Mouse (Mus musculus) mature B cell (primary cell): ENCODE measurements around the gene Ehd3.
"Not testable (repeated sequence)": the region's sequence is repeated elsewhere in the genome, so short reads cannot be mapped to it uniquely, and the experiment has no call there.

ENCODE experiments used
- in situ Hi-C: fragments of 300-500 bp; cut with MboI; formaldehyde crosslinking; loops from 2 replicates; pipeline ENCODE4 v1.14.3; 2019

Gene Ehd3

GRCm38 (mm10) chr17:73826106-73826505 lies 22.2 kb downstream of the Ehd3 start:
- in situ Hi-C loops = no loop called here

- in situ Hi-C loops = no loop called here
These were observed 23.5 kb downstream of the Ehd3 start for GRCm38 (mm10) chr17:73827446-73827845.

- in situ Hi-C loops = no loop called here
These were observed 26.6 kb downstream of the Ehd3 start for GRCm38 (mm10) chr17:73830511-73830910.

- in situ Hi-C loops = no loop called here
These were observed 27.5 kb downstream of the Ehd3 start for GRCm38 (mm10) chr17:73831427-73831826.

GRCm38 (mm10) chr17:73832901-73833300 lies 29.0 kb downstream of the Ehd3 start:
- in situ Hi-C loops = no loop called here

- in situ Hi-C loops = no loop called here
These were observed 29.5 kb downstream of the Ehd3 start for GRCm38 (mm10) chr17:73833474-73833873.

GRCm38 (mm10) chr17:73836601-73837000 lies 32.7 kb downstream of the Ehd3 start:
- in situ Hi-C loops = no loop called here

GRCm38 (mm10) chr17:73837244-73837643 lies 33.3 kb downstream of the Ehd3 start:
- in situ Hi-C loops = no loop called here

GRCm38 (mm10) chr17:73839086-73839835 lies 35.3 kb downstream of the Ehd3 start:
- in situ Hi-C loops = no loop called here

GRCm38 (mm10) chr17:73839876-73840275 lies 35.9 kb downstream of the Ehd3 start:
- in situ Hi-C loops = not testable (repeated sequence)

- in situ Hi-C loops = no loop called here
These were observed 39.0 kb downstream of the Ehd3 start for GRCm38 (mm10) chr17:73842963-73843362.

- in situ Hi-C loops = no loop called here
These were observed 41.7 kb downstream of the Ehd3 start for GRCm38 (mm10) chr17:73845632-73846031.

- in situ Hi-C loops = no loop called here
These were observed 43.5 kb downstream of the Ehd3 start for GRCm38 (mm10) chr17:73847399-73847798.

- in situ Hi-C loops = no loop called here
These were observed 49.1 kb downstream of the Ehd3 start for GRCm38 (mm10) chr17:73853041-73853440.

GRCm38 (mm10) chr17:73853717-73854116 lies 49.8 kb downstream of the Ehd3 start:
- in situ Hi-C loops = no loop called here

- in situ Hi-C loops = no loop called here
These were observed 65.2 kb downstream of the Ehd3 start for GRCm38 (mm10) chr17:73869008-73869685.

- in situ Hi-C loops = no loop called here
These were observed 67.1 kb downstream of the Ehd3 start for GRCm38 (mm10) chr17:73870956-73871605.

- in situ Hi-C loops = loop anchor here (25.0 kb wide), 1 partner anchor 1013 kb away; no protein-coding TSS in a partner anchor
These were observed 71.3 kb downstream of the Ehd3 start for GRCm38 (mm10) chr17:73875268-73875667.

GRCm38 (mm10) chr17:73875674-73876073 lies 71.7 kb downstream of the Ehd3 start:
- in situ Hi-C loops = loop anchor here (25.0 kb wide), 1 partner anchor 1013 kb away; no protein-coding TSS in a partner anchor

- in situ Hi-C loops = loop anchor here (25.0 kb wide), 1 partner anchor 1017 kb away; no protein-coding TSS in a partner anchor
These were observed 75.5 kb downstream of the Ehd3 start for GRCm38 (mm10) chr17:73879262-73879916.

- in situ Hi-C loops = loop anchor here (5.0 to 25.0 kb wide), 2 partner anchors 573 to 1018 kb away; no protein-coding TSS in a partner anchor
These were observed 76.4 kb downstream of the Ehd3 start for GRCm38 (mm10) chr17:73880286-73880685.

GRCm38 (mm10) chr17:73881295-73881694 lies 77.4 kb downstream of the Ehd3 start:
- in situ Hi-C loops = loop anchor here (5.0 to 25.0 kb wide), 2 partner anchors 574 to 1019 kb away; no protein-coding TSS in a partner anchor
